Mouse (Mus musculus) thymus, adult 2 months (tissue): ENCODE results near the gene Cacna1c.

Experiments used
- CTCF ChIP-seq: fragments of 200-500 bp; IDR thresholded peaks from 2 replicates; pipeline ENCODE4 v1.5.1; 2012; ENCODE audit warnings: mild to moderate bottlenecking, control low read depth, low read length, moderate library complexity, borderline replicate concordance; ENCODE audit not compliant: control insufficient read depth, poor library complexity, insufficient read depth; ENCODE audit errors: extremely low read depth
- POLR2A ChIP-seq: fragments of 200-500 bp; IDR thresholded peaks from 2 replicates; pipeline ENCODE4 v1.6.1; 2012; ENCODE audit warnings: mild to moderate bottlenecking, low read length, control low read depth, moderate library complexity; ENCODE audit not compliant: control insufficient read depth, poor library complexity, insufficient read depth; ENCODE audit errors: extremely low read depth

GRCm38 (mm10) chr6:118593377-118594061 lies 602.7 kb downstream of the Cacna1c start:
- TF ChIP-seq POLR2A, result no peak
- TF ChIP-seq CTCF, result no peak
